Mouse (Mus musculus) lung, postnatal 25 days (tissue): ENCODE results near the gene Phc2.

Experiments
- DNase-seq: peaks from one replicate; pipeline ENCODE4 v3.0.0; 2022; ENCODE audit warnings: low spot score

Gene Phc2

DNA sequence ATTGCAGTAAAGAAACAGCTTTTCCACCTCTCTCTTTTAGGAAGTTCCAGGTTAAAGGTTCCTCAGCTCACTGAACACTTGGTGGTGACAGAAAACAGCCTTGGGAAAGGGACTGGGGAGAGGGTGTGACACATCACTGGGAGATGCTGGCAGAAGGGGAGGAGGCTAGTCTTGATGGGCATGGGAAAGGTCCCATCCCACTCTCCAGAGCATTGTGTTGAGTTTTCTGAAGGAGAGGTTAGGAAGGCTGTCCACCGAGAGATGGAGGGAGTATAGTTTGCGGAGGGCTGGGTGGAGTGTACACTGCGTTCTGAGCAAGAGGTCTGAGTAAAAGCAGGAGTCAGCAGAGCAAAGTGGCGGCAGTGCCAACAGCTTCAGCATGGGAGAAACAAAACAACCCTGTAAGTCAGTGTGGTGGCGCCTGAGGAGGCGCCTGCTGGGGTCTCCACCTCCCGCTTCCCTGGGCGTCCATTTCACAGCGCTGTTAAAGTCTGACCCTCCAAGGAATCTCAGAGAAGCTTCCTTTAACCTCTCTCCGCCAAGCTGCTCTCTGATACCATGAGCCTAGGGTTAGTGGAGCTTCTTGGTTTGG is 88.0 kb downstream of the Phc2 start:
- no peak for DNase-seq

DNA sequence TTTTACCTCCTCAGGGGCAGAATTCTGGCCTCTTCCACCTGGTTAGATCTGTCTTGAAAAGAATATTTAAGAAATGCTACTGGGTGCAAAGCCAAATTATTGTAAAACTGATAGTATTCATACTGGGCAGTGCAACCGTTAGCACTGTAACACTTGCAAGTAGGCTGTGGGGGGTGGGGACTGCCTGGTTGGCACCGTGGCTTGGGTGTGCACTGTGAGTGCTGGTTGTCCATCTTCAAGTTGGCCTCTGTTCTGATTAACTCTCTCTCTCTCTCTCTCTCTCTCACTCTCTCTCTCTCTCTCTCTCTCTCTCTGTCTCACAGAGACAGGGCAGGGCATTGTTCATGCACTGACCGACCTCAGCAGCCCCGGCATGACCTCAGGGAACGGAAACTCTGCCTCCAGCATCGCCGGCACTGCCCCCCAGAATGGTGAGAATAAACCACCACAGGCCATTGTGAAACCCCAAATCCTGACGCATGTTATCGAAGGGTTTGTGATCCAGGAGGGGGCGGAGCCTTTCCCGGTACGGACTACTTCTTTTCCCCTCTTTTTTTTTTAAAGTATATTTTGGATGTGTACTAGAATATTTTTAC is 88.6 kb downstream of the Phc2 start:
- DNase-seq, result no peak

DNA sequence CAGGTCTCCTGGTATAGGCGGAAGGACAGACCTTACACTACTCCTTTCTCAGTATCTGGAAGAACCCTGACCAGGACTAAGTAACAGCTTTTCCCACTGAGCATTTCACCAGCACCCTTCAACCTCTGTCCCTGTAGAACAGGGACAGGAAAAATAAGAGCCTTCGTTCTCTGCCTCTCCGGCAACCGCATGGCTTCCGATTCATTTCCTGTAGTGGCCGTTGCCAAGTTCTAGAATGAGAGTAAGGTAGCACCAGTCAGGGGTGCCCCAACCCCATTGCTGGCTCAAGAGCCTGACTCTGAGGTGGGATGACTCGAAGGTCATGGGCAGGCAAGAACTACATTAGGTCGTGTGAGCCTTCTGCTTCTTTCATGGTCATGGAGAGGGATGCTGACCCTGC is 90.7 kb downstream of the Phc2 start:
- no peak for DNase-seq

DNA sequence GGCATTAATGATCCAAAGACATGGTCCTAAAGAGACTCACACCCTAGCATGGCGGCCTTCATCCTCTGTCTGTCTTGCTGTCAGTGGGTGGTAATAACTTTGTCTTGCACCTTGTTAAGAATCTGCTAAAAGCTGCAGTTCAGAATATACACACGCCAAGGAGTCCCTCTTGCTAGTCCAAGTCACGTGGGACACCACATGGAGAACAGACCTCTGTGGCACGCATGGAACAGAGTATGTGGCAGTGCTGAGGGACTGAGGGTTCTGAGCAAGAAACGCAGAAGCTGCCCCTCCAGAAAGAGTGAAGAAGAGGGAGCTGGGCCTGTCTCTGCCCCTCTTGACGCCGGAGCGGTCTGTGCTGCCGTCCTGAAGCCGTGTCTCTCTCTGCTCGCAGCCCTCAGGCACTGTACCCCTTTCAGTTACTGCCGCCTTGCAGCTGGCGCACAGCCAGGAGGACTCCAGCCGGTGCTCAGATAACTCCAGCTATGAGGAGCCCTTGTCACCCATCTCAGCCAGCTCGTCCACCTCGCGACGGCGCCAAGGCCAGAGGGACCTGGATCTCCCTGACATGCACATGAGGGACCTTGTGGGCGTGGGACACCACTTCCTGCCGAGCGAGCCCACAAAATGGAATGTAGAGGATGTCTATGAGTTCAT is 93.2 kb downstream of the Phc2 start:
- no peak for DNase-seq

DNA sequence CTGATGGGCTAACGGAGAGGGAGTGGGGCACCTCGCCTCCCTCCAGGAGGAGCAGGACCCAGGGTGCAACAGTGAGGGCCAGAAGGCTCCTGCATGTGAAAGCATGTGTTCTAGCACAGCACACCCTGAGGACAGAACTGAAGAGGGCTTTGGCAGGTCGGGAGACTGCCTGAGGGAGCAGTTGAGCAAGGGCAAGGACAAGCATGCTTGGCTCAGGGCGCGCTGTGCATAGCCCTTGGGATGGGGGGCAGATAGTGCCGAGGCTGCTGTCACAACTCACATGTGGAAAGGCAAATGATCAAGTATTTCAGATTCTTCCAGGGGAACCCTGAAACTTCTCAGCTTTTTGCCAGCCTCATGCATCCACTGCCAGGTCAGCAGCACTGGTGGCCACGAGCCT is 93.8 kb downstream of the Phc2 start:
- DNase-seq, result no peak

DNA sequence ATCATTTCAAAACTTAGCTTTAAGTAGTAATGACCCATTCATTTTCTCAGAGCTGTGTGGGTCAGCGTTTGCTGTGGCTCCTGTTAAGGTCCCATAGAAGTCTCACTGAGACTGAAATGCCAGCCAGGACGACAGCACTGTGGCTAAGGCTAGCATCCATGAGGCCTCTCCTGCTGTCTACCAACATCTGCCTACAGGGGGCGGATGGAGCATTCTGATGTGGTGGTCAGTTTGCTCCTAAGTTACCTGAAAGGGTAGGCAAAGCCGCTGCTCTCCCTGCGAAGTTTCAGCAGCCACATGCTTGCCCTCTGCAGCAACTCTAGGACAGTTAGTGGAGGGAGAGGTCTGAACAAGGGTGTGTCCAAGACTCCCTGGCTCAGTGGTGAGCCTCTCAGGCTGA is 96.5 kb downstream of the Phc2 start:
- DNase-seq, result no peak

DNA sequence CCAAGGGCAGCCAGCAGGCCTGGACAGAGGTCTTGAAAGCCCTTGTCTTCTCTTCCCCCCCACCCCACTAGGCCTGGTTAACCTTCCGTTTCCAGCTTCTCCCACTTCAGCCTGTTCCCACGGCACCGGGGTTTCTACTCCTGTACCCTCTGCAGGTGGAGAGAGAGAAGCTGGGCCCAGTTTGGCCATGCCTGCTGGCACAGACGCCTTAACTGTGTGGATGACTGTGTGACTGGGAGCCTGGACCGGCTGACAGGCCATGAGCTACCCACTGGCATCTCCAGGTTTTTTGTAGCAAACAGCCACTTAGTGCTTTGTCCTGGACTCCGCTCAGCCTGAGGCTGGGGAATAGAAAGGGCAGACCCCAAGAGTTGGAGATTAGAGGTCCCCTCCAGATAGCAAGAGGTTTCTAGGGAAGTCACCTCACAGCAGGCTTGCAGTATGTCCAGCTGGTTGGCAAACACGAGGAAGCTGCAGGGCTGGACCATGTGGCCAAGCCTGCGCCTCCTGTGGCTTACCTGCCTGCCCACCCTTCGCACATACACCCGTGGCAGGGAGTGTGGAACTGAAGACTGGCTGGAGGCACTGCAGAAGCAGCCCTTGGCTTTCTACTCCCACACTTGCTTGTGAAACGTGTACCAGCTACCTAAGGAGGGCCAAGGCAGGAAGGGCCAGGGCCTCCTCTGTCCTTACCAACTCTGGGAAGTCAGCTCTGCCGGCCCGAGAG is 97.7 kb downstream of the Phc2 start:
- DNase-seq, result no peak

DNA sequence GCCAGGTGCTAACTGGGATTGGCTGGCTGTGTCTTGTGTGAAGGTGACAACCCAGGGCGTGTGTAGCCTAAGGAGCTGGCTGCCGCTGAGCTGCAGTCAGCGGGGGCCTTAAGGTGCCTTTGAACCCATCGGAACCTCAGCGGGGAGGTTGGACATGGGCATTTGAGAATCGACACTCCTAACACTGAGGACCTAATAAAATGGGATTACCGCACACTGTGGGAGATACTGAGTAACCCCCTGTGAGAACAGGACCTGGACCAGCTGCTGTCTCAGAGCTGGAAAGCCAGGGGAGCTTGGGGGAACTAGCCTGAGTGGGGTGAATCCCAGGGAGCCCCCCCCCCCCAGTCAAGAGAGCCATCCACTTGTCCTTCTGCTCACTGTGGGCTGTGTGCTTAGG is 99.1 kb downstream of the Phc2 start:
- DNase-seq, result no peak

DNA sequence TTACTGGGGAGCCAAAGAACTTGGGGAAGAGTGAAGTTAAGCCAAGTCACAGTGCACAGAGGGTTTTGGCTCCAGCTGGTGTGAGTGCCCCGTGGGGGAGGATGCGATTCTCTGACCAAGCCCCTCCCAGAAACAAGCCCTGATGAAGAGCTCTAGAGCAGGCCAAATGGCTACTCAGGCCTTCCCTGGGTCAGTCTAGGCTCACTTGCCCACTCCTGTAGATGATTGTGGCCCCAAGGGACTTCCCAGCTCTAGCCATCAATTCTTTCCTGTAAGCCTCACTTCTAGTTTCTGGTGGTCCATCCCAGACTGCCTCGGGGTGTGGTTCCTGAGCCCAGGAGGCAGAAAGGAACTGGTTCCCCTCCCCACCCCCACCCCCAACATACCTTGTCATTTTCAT is 100.6 kb downstream of the Phc2 start, which contains the start of gene A3galt2:
Gene A3galt2, plus strand, starts transcription at position 301 of the 400 bp plus-strand sequence.
- DNase-seq, result no peak

DNA sequence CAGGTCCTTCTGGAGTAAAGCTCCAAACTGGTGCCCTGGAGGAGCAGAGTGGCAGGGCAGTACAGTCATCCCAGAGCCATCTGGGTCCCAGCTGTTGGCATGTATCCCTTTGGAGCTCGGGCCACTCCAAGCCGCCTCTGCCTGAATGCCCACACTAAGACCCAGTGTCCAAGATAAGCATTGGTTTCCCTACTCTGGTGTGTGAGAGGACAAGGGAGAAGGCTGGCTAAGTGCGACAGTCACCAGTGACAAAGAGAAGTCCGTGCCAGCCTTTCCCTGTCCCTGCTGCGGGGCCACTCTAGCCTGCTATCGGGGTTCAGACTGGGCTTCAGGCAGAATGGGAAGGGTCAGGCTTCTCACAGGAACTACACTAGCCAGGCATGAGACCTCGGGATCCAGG is 101.4 kb downstream of the Phc2 start:
- DNase-seq, result no peak

DNA sequence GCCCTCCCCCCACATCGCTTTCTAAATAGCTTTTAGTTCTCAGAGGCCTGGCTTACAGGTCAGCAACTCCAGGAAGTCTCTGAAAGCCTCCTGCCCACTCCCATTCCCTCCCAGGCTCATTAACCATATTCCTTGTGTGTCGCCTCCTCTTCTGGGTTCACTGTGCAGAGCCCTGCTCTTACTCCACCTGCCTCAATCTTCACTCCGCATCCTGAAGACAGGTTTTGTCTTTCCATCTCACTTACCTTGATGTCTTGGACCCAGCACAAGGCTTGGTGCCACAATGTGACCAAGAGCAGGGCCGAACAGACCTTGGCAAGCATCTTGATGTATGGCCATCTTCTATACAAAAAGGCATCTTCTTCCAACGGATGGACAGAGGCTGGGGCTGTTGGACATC is 104.7 kb downstream of the Phc2 start:
- DNase-seq, result no peak

DNA sequence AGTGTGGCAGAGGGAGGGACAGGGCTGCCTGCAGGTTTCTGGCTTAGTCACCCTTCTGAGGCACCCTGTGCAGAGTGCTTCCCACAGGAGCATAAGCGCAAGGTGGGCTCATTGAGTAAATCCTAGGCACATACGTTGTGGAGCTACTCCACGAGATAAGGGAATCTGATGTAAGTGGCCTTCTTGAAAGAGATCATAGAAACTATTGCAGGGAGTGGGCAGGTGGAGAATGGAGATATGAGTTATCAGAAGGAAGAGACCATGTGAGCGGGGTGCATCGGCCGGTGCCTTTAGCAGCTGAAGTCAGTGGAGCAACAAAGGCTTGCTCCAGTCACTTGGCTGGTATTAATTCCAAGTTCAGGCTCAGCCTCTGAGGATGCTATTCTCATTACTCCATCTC is 105.5 kb downstream of the Phc2 start:
- DNase-seq, result no peak

DNA sequence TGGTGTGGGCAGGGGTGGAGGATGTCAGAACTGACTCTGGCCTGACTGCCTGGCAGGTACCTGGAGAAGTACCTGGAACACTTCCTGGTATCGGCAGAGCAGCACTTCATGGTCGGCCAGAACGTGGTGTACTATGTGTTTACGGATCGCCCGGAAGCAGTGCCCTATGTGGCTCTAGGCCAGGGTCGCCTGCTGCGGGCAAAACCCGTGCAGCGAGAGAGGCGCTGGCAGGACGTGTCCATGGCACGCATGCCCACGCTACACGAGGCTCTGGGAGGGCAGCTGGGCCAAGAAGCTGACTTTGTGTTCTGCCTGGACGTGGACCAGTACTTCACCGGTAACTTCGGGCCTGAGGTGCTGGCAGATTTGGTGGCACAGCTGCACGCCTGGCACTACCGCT is 112.4 kb downstream of the Phc2 start:
- DNase-seq, result no peak

DNA sequence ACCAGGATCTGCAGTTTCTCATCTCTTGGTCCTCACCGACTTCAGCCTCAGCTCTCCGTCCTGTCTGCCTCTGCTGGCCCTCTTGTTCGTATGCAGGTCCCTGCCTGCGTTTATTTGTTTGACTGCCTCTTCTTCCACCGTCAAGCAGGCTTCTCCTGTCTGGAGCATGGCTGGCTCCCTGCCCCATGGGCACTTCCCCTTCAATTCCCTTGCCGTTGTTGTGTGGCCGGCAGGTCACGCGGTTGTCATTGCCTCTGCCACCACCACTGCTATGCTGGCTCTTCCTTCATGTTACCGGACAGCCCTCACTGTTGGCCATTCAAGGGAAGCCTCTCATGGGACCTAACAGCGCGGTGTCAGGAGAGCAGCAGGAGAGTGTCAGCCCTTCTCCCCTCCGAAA is 113.6 kb downstream of the Phc2 start:
- DNase-seq, result no peak

DNA sequence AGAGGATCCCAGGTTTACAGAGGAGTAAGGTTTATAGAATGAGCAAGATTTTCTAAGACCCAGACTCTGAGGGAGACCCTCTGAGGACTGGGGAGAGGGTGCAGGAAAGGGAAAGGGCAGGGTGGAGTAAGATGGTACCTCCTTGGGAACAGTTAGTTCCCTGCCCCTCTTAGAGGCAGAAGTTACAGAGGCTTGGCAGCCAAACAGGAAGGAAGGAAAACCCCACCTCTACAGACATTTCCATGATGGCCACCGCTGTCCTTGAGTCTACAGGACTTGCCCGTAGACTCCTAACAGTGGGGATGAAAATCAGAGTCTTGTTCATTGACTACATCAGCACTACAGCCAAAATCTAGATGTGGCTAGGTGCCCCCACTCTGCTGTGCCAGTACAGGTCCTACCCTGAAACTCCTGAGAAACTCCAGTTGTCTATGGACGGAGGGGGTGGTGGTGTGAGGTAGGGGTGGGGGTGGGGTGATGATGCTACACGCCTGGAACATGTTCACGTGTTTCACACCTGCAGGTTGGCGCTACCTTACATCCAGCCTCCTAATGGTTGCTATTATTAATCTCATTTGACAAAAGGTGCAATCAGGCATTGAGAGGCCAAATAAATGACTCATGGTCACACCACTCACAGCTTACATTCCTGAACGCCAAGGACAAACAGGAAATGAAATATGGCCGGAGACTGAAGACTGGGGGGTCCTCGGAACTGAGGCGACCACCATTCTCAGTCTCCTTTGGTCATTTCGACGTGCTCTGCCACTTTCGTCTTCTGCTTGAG is 115.3 kb downstream of the Phc2 start:
- peak; percentile 43 for DNase-seq

DNA sequence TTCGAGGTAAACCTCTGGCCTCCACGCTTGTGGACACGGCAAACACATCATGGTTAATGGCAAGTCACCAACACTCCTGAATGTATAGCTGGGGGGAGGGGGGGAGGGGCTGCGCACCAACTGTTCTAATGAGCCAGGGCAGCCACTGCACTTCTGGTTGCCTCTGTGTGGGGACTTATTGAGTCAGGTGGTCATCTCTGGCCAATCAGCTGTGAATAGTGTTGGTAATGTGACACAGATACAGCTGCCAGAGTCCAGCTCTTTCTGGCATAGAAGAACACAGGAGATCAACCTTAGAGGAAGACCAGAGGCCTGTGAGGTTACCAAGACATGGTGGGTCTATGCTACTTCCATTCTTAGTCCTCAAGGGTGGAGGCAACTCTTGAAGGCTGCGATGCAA is 116.2 kb downstream of the Phc2 start:
- no peak for DNase-seq

DNA sequence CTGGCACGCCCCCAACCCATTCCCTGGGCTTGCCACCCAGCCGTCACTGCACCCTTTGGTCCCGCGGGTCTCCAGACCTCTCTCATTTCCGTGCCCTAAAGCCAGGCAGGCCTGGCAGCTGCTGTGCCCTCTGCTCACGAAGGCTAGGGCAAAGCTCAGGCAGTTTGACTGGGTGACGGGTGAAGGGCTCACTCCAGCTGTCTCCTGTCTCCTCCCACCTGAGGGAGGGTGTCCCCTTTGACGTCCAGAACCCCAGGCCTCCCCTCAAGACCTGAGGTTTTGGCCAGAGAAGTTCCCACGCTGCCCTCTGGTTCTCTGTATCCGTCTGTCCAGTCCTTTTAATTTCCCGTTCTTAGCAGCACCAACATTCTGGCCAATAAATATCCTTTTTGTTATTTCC is 119.3 kb downstream of the Phc2 start:
- DNase-seq, result no peak

DNA sequence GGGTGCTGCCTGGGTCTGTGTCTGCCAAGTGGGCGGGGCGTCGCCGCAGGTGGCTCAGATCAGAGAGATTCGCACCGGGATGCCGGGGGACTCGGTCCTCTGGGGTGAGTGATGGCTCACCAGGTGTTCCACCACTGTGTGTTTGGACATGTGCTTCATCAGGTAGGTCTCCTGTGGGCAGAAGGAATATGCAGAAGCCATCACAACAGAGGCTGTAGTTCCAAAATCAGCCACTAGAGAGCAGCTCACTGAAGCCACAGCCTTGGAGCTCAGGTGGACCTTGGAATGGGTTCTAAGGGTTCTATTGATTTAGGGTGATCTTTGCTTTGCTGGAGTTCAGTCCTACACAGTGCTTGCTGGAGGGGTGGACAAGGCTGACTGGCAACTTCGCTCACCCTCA is 120.0 kb downstream of the Phc2 start:
- DNase-seq, result peak; percentile 52

DNA sequence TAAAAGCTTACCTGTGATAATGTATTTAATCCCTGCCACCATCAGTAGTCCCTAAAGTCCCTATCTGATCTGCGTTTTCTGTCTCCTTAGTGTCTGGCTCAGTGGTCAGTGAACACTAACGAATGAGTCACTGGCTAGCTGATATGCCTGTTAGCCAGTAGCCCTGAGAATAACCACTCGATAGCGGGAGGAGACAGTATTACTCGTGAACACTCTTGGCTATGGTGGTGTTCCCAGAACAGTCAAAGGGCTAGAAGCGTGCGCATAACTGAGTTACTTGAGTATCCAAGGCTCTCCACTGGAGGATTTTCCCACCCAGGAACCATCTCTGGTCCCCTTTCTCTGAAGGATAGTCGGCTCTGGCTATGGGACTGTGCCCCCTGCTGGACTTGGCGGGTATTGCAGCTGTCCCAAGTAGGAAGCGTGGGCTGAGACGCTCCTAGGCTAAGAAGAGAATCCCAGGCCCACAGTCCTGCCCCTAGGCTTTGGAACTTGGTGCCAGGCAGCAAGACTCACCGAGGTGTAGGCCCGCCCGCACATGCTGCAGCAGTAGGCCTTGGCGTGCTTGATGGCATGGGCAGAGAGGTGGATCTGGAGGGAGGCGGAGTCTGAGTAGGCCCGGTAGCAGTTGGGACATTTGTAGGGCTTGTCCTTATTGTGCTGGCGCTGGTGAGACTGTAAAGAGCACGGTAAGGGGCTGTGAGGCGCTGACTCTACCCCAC is 122.2 kb downstream of the Phc2 start:
- DNase-seq, result peak; percentile 70

DNA sequence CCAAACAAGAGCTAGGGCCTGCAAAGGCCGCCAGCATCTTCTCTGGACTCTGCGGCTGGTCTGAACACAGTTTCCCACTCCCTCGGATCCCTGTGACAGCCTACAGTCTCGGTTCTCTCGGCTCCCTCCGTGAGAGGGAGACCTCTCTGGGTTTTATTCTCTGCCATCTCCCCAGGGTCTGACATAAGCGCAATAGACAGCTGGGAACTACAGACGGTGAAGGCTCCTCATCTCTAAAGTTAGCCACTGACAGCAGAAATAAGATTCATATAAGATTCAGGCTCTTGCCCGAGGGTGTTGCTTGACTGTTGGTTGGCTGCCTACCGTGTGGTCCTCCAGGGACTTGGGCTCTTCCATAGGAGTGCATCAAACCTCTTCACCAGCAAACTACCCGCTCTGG is 123.1 kb downstream of the Phc2 start:
- no peak for DNase-seq

DNA sequence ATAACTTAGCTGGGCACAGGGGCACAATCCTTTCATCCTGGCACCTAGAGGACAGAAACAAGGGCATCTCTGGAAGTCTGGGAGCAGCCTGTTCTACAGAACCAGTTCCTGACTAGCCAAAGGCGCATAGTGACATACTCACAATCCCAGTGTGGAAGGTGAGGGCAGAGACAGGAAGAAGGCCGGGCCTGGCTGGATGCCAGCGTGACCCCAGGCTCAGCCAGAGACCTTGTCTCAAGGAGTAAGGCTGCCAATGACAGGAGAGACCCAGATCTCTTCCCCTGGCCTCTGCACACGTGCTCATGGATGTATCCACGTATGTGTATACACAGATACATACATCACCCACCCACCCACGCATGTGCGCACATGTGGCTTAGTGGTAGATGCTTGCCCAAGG is 127.5 kb downstream of the Phc2 start:
- no peak for DNase-seq

DNA sequence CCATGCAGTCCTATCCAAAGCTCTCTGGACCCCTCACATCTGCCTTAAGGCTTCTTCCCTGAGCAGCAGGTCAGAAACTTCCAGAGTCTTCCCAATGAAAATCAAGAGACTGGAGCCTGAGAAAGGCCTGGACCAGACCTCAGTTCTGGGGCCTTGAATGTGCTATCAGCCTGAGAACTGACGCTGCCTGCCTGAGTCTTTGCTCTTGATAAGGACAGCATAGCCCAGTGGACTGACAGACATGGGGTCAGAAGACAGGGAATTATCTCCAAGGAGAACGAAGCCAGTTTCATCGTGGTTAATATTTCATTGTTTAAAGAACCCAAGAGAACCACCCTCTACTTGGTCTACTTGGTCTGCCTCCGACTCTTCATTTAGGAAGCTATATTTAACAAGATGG is 128.1 kb downstream of the Phc2 start:
- DNase-seq, result no peak
